Mouse (Mus musculus): Measurements from ENCODE around the gene Perm1. TPM values are rescaled to one million over a fixed set of nuclear protein-coding genes. Genes with fewer than 3 reads are reported as not detected.

Perm1 gene
- total RNA-seq, 1 experiment = 0.18 TPM

- no peak for DNase-seq (ENCODE audit: low read depth, low spot score)
- in situ Hi-C loops (cut with MboI; ENCODE audit: low sequenced_read_pairs in 2 of 2, unreplicated experiment in 2 of 2) = no loop called here
- Histone ChIP-seq H3K4me3 (ENCODE audit: insufficient read depth in 1 of 2, low read depth in 1 of 2, low read length in 2 of 2, poor library complexity in 1 of 2, severe bottlenecking in 1 of 2) (no peak overlapping the region), H3K4me1 (ENCODE audit: control insufficient read depth in 2 of 2, insufficient read depth in 2 of 2, low read length in 2 of 2, poor library complexity in 1 of 2) (no peaks in the 10 kb centered on the region), H3K27ac (ENCODE audit: insufficient read depth, low read depth, low read length, poor library complexity, severe bottlenecking) (no peak overlapping the region), H3K9ac (ENCODE audit: insufficient read depth, low read depth, low read length, poor library complexity, severe bottlenecking) (no peak overlapping the region), H3K36me3 (ENCODE audit: control insufficient read depth, insufficient read depth, low read length, poor library complexity, severe bottlenecking) (peaks cover 79% of the 10 kb centered on the region), H3K9me3 (ENCODE audit: control insufficient read depth, insufficient read depth, low read depth, low read length) (peaks cover 13% of the 10 kb centered on the region)
- no peak for TF ChIP-seq ZNF384 (IDR thresholded peaks at IDR 0.05; ENCODE audit: low read depth, low read length)
- no peak for TF ChIP-seq CHD2 (IDR thresholded peaks at IDR 0.05; ENCODE audit: low read depth, low read length)
- TF ChIP-seq MAFK (IDR thresholded peaks at IDR 0.05; ENCODE audit: insufficient read depth, low read depth, low read length) = no peak
- no peak for TF ChIP-seq HCFC1 (IDR thresholded peaks at IDR 0.05; ENCODE audit: borderline replicate concordance, insufficient read depth, low read length)
These were observed 38.0 kb upstream of the Perm1 start for GRCm38 (mm10) chr4:156177630-156178029.

- no peak overlapping the region for H3K9ac ChIP-seq (ENCODE audit: insufficient read depth, low read depth, low read length, poor library complexity, severe bottlenecking)
- in situ Hi-C loops (cut with MboI; ENCODE audit: low sequenced_read_pairs in 2 of 2, unreplicated experiment in 2 of 2) = no loop called here
- peaks cover 11% of the 10 kb centered on the region for H3K9me3 ChIP-seq (ENCODE audit: control insufficient read depth, insufficient read depth, low read depth, low read length)
- peaks cover 5 to 27% of the 10 kb centered on the region in 2 experiments; a peak in 3 of 4 replicates for H3K4me1 ChIP-seq (ENCODE audit: control insufficient read depth in 2 of 2, insufficient read depth in 2 of 2, low read length in 2 of 2, poor library complexity in 1 of 2)
- H3K4me3 ChIP-seq (ENCODE audit: insufficient read depth in 1 of 2, low read depth in 1 of 2, low read length in 2 of 2, poor library complexity in 1 of 2, severe bottlenecking in 1 of 2) = no peak overlapping the region
- peaks cover 38% of the 10 kb centered on the region for H3K36me3 ChIP-seq (ENCODE audit: control insufficient read depth, insufficient read depth, low read length, poor library complexity, severe bottlenecking)
- H3K27ac ChIP-seq (ENCODE audit: insufficient read depth, low read depth, low read length, poor library complexity, severe bottlenecking) = no peak overlapping the region
- TF ChIP-seq MAFK (IDR thresholded peaks at IDR 0.05; ENCODE audit: insufficient read depth, low read depth, low read length) = no peak
- TF ChIP-seq ZNF384 (IDR thresholded peaks at IDR 0.05; ENCODE audit: low read depth, low read length) = no peak
- no peak for TF ChIP-seq HCFC1 (IDR thresholded peaks at IDR 0.05; ENCODE audit: borderline replicate concordance, insufficient read depth, low read length)
- no peak for TF ChIP-seq CHD2 (IDR thresholded peaks at IDR 0.05; ENCODE audit: low read depth, low read length)
- no peak for TF ChIP-seq ZC3H11A (IDR thresholded peaks at IDR 0.05; ENCODE audit: borderline replicate concordance, low read depth, low read length)
- DNase-seq (ENCODE audit: low read depth, low spot score) = no peak
These were observed 31.9 kb upstream of the Perm1 start for GRCm38 (mm10) chr4:156183747-156184146.

- no peak overlapping the region for H3K27ac ChIP-seq (ENCODE audit: insufficient read depth, low read depth, low read length, poor library complexity, severe bottlenecking)
- TF ChIP-seq ZC3H11A (IDR thresholded peaks at IDR 0.05; ENCODE audit: borderline replicate concordance, low read depth, low read length) (no peak), ZNF384 (IDR thresholded peaks at IDR 0.05; ENCODE audit: low read depth, low read length) (no peak), MAFK (IDR thresholded peaks at IDR 0.05; ENCODE audit: insufficient read depth, low read depth, low read length) (no peak), CHD2 (IDR thresholded peaks at IDR 0.05; ENCODE audit: low read depth, low read length) (no peak), HCFC1 (IDR thresholded peaks at IDR 0.05; ENCODE audit: borderline replicate concordance, insufficient read depth, low read length) (no peak)
- H3K36me3 ChIP-seq (ENCODE audit: control insufficient read depth, insufficient read depth, low read length, poor library complexity, severe bottlenecking) = peaks cover 31% of the 10 kb centered on the region
- peaks cover 8% of the 10 kb centered on the region for H3K9me3 ChIP-seq (ENCODE audit: control insufficient read depth, insufficient read depth, low read depth, low read length)
- H3K4me3 ChIP-seq (ENCODE audit: insufficient read depth in 1 of 2, low read depth in 1 of 2, low read length in 2 of 2, poor library complexity in 1 of 2, severe bottlenecking in 1 of 2) = no peak overlapping the region
- no peak overlapping the region for H3K9ac ChIP-seq (ENCODE audit: insufficient read depth, low read depth, low read length, poor library complexity, severe bottlenecking)
- DNase-seq (ENCODE audit: low read depth, low spot score) = no peak
- peaks cover 5 to 27% of the 10 kb centered on the region in 2 experiments; a peak in 3 of 4 replicates for H3K4me1 ChIP-seq (ENCODE audit: control insufficient read depth in 2 of 2, insufficient read depth in 2 of 2, low read length in 2 of 2, poor library complexity in 1 of 2)
- in situ Hi-C loops (cut with MboI; ENCODE audit: low sequenced_read_pairs in 2 of 2, unreplicated experiment in 2 of 2) = no loop called here
These were observed 31.2 kb upstream of the Perm1 start for GRCm38 (mm10) chr4:156184291-156184954.

GRCm38 (mm10) chr4:156185456-156185949 lies 30.2 kb upstream of the Perm1 start:
- H3K36me3 ChIP-seq (ENCODE audit: control insufficient read depth, insufficient read depth, low read length, poor library complexity, severe bottlenecking) = peaks cover 27% of the 10 kb centered on the region; the same call in 1 of the 2 replicates
- H3K27ac ChIP-seq (ENCODE audit: insufficient read depth, low read depth, low read length, poor library complexity, severe bottlenecking) = no peak overlapping the region
- peak overlapping the region; percentile 3 to 41; a peak in 2 of 4 replicates for H3K4me3 ChIP-seq (ENCODE audit: insufficient read depth in 1 of 2, low read depth in 1 of 2, low read length in 2 of 2, poor library complexity in 1 of 2, severe bottlenecking in 1 of 2)
- H3K4me1 ChIP-seq (ENCODE audit: control insufficient read depth in 2 of 2, insufficient read depth in 2 of 2, low read length in 2 of 2, poor library complexity in 1 of 2) = peaks cover 12 to 38% of the 10 kb centered on the region in 2 experiments; a peak in 3 of 4 replicates
- in situ Hi-C loops (cut with MboI; ENCODE audit: low sequenced_read_pairs in 2 of 2, unreplicated experiment in 2 of 2) = no loop called here
- TF ChIP-seq HCFC1 (IDR thresholded peaks at IDR 0.05; ENCODE audit: borderline replicate concordance, insufficient read depth, low read length) = no peak
- TF ChIP-seq ZNF384 (IDR thresholded peaks at IDR 0.05; ENCODE audit: low read depth, low read length) = no peak
- no peak for TF ChIP-seq CHD2 (IDR thresholded peaks at IDR 0.05; ENCODE audit: low read depth, low read length)
- TF ChIP-seq ZC3H11A (IDR thresholded peaks at IDR 0.05; ENCODE audit: borderline replicate concordance, low read depth, low read length) = no peak
- TF ChIP-seq MAFK (IDR thresholded peaks at IDR 0.05; ENCODE audit: insufficient read depth, low read depth, low read length) = no peak
- H3K9me3 ChIP-seq (ENCODE audit: control insufficient read depth, insufficient read depth, low read depth, low read length) = peaks cover 6% of the 10 kb centered on the region; the same call in 1 of the 2 replicates
- peak overlapping the region; percentile 63; the same call in 1 of the 2 replicates for H3K9ac ChIP-seq (ENCODE audit: insufficient read depth, low read depth, low read length, poor library complexity, severe bottlenecking)
- DNase-seq (ENCODE audit: low read depth, low spot score) = no peak

Data from ES-E14 (cell line).